Mouse (Mus musculus) lung, postnatal 0 days (tissue): ENCODE results near the gene Tnik.

Source experiments
- CTCF ChIP-seq: IDR thresholded peaks from 2 replicates; pipeline ENCODE4 v1.5.1; 2016; ENCODE audit warnings: antibody characterized with exemption, mild to moderate bottlenecking
- EP300 ChIP-seq: IDR thresholded peaks from 2 replicates; pipeline ENCODE4 v1.6.1; 2016; ENCODE audit warnings: antibody characterized with exemption, mild to moderate bottlenecking, control low read depth

GRCm38 (mm10) chr3:28242561-28242960 is 20.5 kb upstream of the Tnik start:
- TF ChIP-seq CTCF (no peak), EP300 (no peak)
